Mouse (Mus musculus) thymus, adult 18-20 months (tissue): ENCODE measurements around the gene Olfr1090.

Source experiments
- DNase-seq, 2 experiments: peaks; one replicate each; pipeline ENCODE4 v3.0.0; 2022; ENCODE audit warnings: mixed read lengths in 2 of 2

Olfr1090 gene

DNA sequence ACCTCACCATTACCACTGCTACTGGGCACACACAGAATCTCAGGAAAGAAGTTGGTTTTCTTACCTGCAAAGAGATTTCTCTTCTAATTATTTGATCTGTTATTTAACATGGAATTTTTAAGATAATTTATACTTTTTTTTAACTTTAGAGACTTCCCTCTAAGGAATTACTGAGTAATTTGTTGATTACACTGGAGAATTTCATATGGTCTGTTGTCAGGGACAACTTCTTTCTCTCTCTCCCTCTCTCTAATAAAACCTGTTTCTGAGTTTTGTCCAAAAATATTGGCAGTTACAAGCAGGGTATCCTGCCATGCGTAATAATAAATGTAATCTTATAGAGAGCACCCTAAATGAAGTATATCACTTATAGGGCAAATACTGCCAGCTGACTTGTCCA, at the start of gene Olfr1090:
Gene Olfr1090 (minus strand): TSS at position 101 of the 400 bp plus-strand sequence.
- no peak for DNase-seq

GRCm38 (mm10) chr2:86782179-86782578, 23.4 kb upstream of the Olfr1090 start, which contains the start of gene Olfr1093:
TSS of gene Olfr1093 (plus strand) at chr2:86782479.
- no peak for DNase-seq

GRCm38 (mm10) chr2:86761050-86761449, 2.3 kb upstream of the Olfr1090 start:
- DNase-seq, result no peak

- no peak for DNase-seq
These were observed 25.2 kb downstream of the Olfr1090 start, which contains the start of gene Olfr1089 for GRCm38 (mm10) chr2:86733601-86734000. TSS of gene Olfr1089 (minus strand) at chr2:86733701.
